Mouse (Mus musculus): Measurements from ENCODE around the gene Mpped2. TPM values are rescaled to one million over a fixed set of nuclear protein-coding genes. Genes with fewer than 3 reads are reported as not detected.

Mpped2 gene
- polyA plus RNA-seq (2017; shearing (Covaris generic)): not detected

GRCm38 (mm10) chr2:106692783-106693701, at the start of gene Mpped2:
Gene Mpped2 (plus strand): TSS chr2:106693269.

